Mouse (Mus musculus): Measurements from ENCODE around the gene Olfr952.

Olfr952 gene

GRCm38 (mm10) chr9:39427048-39427447, at the start of gene Olfr952:
Olfr952 (minus strand) TSS chr9:39427148.
- DNase-seq (ENCODE audit: extremely low spot score, low spot score): no peak

- DNase-seq (ENCODE audit: extremely low spot score, low spot score): no peak
These were observed 44.9 kb upstream of the Olfr952 start, which contains the start of gene Olfr955 for GRCm38 (mm10) chr9:39471844-39472243. Olfr955 (minus strand) TSS chr9:39471944.

GRCm38 (mm10) chr9:39456401-39456800, 29.5 kb upstream of the Olfr952 start, which contains the start of gene Olfr954:
Olfr954 (plus strand) TSS chr9:39456701.
- DNase-seq (ENCODE audit: extremely low spot score, low spot score): no peak

- no peak for DNase-seq (ENCODE audit: extremely low spot score, low spot score)
These were observed 39.8 kb downstream of the Olfr952 start, which contains the start of gene Olfr951 for GRCm38 (mm10) chr9:39387110-39387509. Olfr951 (plus strand) TSS chr9:39387410.

All from neural tube, embryonic 10.5 days (tissue).